ENCODE assay signal across 9 mouse cellular contexts in the genomic region with DNA sequence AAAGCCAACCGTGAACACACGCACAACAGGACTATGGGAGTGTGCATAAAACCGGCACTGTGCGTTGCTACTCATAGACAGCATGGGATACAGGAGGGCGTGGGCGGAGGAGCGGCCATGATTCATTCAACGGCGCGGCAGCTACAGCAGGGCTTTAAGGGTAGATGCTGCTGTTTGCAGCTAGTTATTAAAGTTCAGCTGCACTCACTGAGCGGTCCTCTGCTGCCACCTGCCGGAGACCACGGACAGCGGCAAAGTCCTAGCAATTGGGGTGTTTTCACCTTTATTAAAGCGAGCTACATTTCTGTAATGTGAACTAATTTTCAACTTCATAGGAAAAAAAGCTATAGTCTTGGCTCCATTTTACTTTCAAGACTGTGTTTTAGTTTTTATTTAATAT.
DNase-seq lines count a peak whose midpoint lies in the region; ATAC-seq lines count a peak whose summit lies in the region.
"Had no signal": no experiment of that assay in that cellular context is flagged by ENCODE, and none has a peak within 500 bp of the region (broad histone marks: within the 10 kb centered on the region; RNA-seq: fewer than 3 reads in every experiment).

No protein-coding gene starts in this region.

- H3K4me2 ChIP-seq in hindbrain, embryonic 12.5 days (replicated peaks): 0 out of 2 replicates have a peak overlapping the region, but pooled peaks have one; percentile 13
- no peak overlapping the region for H3K4me2 ChIP-seq in lung, embryonic 16.5 days (ENCODE audit: low read depth, low read length)
- H3K4me2 ChIP-seq: heart, embryonic 15.5 days had no signal

- WGBS in hindbrain, embryonic 12.5 days: 43% methylated on average over 15 of the region's 15 CpGs
- 34% methylated on average over 15 of the region's 15 CpGs for WGBS in lung, embryonic 16.5 days

- ATAC-seq in hindbrain, embryonic 12.5 days (ENCODE audit: low FRiP score): 0 out of 2 replicates have a peak, but pooled peaks have one; percentile 40
- ATAC-seq in lung, embryonic 16.5 days (ENCODE audit: low read depth): peak; percentile 45; the same call in 1 of the 2 replicates

- H3K4me3 ChIP-seq in hindbrain, embryonic 12.5 days: no peak overlapping the region
- no peak overlapping the region for H3K4me3 ChIP-seq in lung, embryonic 16.5 days (ENCODE audit: low read length)
- H3K4me3 ChIP-seq: heart, embryonic 15.5 days had no signal

- no peak overlapping the region for H3K27ac ChIP-seq in hindbrain, embryonic 12.5 days
- no peak overlapping the region for H3K27ac ChIP-seq in lung, embryonic 16.5 days (ENCODE audit: low read length)
- H3K27ac ChIP-seq: heart, embryonic 15.5 days had no signal

- no peaks in the 10 kb centered on the region for H3K27me3 ChIP-seq in hindbrain, embryonic 12.5 days
- H3K27me3 ChIP-seq in lung, embryonic 16.5 days (ENCODE audit: control insufficient read depth, insufficient read depth, low read depth, low read length): no peaks in the 10 kb centered on the region
- H3K27me3 ChIP-seq: heart, embryonic 15.5 days had no signal

- H3K36me3 ChIP-seq in hindbrain, embryonic 12.5 days: peaks cover 71% of the 10 kb centered on the region
- peaks cover 12% of the 10 kb centered on the region for H3K36me3 ChIP-seq in lung, embryonic 16.5 days (ENCODE audit: control insufficient read depth, insufficient read depth, low read length)

- DNase-seq in ES-CJ7 (ENCODE audit: low read depth, low spot score): peak; percentile 78
- DNase-seq in c-Kit-positive CD71-negative TER-119-negative erythroid progenitor cells, embryonic 14.5 days (ENCODE audit: low read depth): peak; percentile 60
- peak; percentile 56 for DNase-seq in fibroblast of lung, adult 2 months (ENCODE audit: low read depth)
- peak; percentile 70 for DNase-seq in layer of hippocampus, adult 9-11 months
- peak; percentile 35 for DNase-seq in ovary, postnatal 10 days (ENCODE audit: low spot score)
- peak; percentile 22 to 73 for DNase-seq in thymus, postnatal 10 days (ENCODE audit: low spot score in 2 of 2)

- no peak overlapping the region for H3K9ac ChIP-seq in hindbrain, embryonic 12.5 days
- no peak overlapping the region for H3K9ac ChIP-seq in lung, embryonic 16.5 days (ENCODE audit: low read length)
- H3K9ac ChIP-seq: heart, embryonic 15.5 days had no signal

- no peaks in the 10 kb centered on the region for H3K4me1 ChIP-seq in hindbrain, embryonic 12.5 days
- H3K4me1 ChIP-seq in lung, embryonic 16.5 days (replicated peaks; ENCODE audit: control insufficient read depth, insufficient read depth, low read length): no peaks in the 10 kb centered on the region
- H3K4me1 ChIP-seq: heart, embryonic 15.5 days had no signal

- H3K9me3 ChIP-seq in hindbrain, embryonic 12.5 days (replicated peaks): no peaks in the 10 kb centered on the region
- H3K9me3 ChIP-seq in lung, embryonic 16.5 days (ENCODE audit: control insufficient read depth, low read length): no peaks in the 10 kb centered on the region
- H3K9me3 ChIP-seq: heart, embryonic 15.5 days had no signal
